Mouse (Mus musculus): ENCODE data around the gene Ccdc34.

DNA sequence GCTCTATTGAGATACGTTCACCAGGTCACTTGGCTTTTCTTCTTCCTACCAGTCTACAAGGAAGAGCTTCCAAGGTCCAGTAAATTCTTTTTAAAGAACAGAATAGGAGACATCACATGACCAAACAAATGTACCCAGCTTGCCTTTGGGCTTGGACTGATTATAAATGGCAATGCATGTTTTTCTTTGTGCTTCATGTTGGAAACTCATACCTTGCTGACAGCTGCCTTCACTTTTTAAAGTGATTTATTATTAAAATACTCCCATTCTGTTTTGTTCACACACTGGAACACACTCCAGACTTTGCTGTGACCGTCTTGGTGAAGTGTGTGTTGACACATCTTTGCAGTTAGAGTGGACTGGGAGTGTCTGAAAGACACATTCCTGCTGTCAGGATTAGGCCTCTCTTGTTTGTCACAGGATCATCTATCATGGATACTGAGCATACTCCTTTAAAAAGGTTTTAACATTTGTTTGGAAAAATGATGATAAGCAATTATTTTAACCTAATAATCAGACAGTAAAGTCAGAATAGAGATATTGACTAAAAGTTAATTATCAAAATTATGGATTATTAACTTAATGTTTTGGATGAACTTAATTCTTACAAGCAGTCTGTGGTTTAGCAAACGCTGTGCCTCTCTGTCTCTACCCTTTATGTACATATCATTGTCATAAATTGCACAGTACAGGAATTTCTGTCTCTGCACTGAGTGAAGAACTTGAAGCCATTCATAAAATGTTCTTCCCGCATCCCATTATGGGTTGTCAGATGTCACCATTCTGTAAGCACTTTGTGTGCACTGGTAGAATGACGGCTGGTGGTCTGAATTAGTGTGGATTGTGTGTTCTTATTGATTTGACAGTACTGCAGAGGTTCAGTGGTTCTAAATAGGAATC lies 25.5 kb downstream of the Ccdc34 start:
- TF ChIP-seq CTCF (IDR thresholded peaks at IDR 0.05; ENCODE audit: low read depth, low read length) = no peak
- no peak for TF ChIP-seq GATA1 (IDR thresholded peaks at IDR 0.05; ENCODE audit: borderline replicate concordance, low read length)

All from G1E (cell line).